13 mouse cellular contexts compared by ENCODE assay signal in the genomic region with DNA sequence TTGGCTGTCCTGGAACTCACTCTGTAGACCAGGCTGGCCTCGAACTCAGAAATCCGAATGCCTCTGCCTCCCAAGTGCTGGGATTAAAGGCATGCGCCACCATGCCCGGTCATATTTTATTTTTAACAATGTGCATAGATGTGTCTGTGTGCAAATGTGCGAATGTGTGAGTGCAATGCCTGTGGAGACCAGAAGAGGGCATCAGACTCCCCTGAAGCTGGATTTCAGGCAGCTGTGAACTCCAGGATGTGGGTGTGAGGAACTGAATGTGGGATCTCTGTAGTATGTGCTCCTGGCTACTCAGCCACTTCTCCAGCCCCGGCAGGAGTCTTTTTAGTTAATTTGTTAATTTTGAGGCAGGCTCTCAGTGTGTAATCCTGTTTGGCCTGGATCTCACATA. TPM values are rescaled to one million over a fixed set of nuclear protein-coding genes. Genes with fewer than 3 reads are reported as not detected.
DNase-seq lines count a peak whose midpoint lies in the region; TF ChIP-seq lines count a peak whose summit lies in the region.
"Had no signal": no experiment of that assay in that cellular context is flagged by ENCODE, and none has a peak within 500 bp of the region (broad histone marks: within the 10 kb centered on the region; RNA-seq: fewer than 3 reads in every experiment).

No protein-coding gene starts in this region.

- no peaks in the 10 kb centered on the region for H3K27me3 ChIP-seq in ES-Bruce4 (ENCODE audit: control insufficient read depth, insufficient read depth, low read length, poor library complexity, severe bottlenecking)
- H3K27me3 ChIP-seq: embryonic facial prominence, embryonic 15.5 days had no signal

- no peak overlapping the region for H3K9ac ChIP-seq in ES-Bruce4 (ENCODE audit: low read depth, poor library complexity, severe bottlenecking)
- H3K9ac ChIP-seq: embryonic facial prominence, embryonic 15.5 days; hindbrain, embryonic 13.5 days; liver, embryonic 15.5 days had no signal

- H3K4me1 ChIP-seq in ES-Bruce4 (ENCODE audit: control insufficient read depth, insufficient read depth, low read length): no peaks in the 10 kb centered on the region
- H3K4me1 ChIP-seq: embryonic facial prominence, embryonic 15.5 days; hindbrain, embryonic 13.5 days; liver, embryonic 15.5 days had no signal

- peak; percentile 45 for TF ChIP-seq CTCF in layer of hippocampus, adult 2 months (conservative IDR thresholded peaks at IDR 0.05)
- peak; percentile 55 for TF ChIP-seq CTCF in ES-Bruce4 (IDR thresholded peaks at IDR 0.05; ENCODE audit: low read depth, low read length)

- TF ChIP-seq POLR2A in ES-Bruce4 (IDR thresholded peaks at IDR 0.05; ENCODE audit: insufficient read depth, low read length): no peak

- H3K4me3 ChIP-seq in layer of hippocampus, adult 2 months: no peak overlapping the region
- H3K4me3 ChIP-seq in ES-Bruce4 (ENCODE audit: low read depth, low read length): no peak overlapping the region
- H3K4me3 ChIP-seq: embryonic facial prominence, embryonic 15.5 days; hindbrain, embryonic 13.5 days; liver, embryonic 15.5 days had no signal

- no peaks in the 10 kb centered on the region for H3K36me3 ChIP-seq in ES-Bruce4 (ENCODE audit: control insufficient read depth, insufficient read depth, low read length, poor library complexity, severe bottlenecking)
- H3K36me3 ChIP-seq: embryonic facial prominence, embryonic 15.5 days; hindbrain, embryonic 13.5 days; liver, embryonic 15.5 days had no signal

- TF ChIP-seq EP300 in ES-Bruce4 (IDR thresholded peaks at IDR 0.05; ENCODE audit: insufficient read depth, low read depth, low read length): no peak

- no peak for DNase-seq in layer of hippocampus, adult 2 months (ENCODE audit: low spot score in 2 of 2)
- DNase-seq in layer of hippocampus, postnatal 36 days: no peak
- peak; percentile 53 for DNase-seq in A20 (ENCODE audit: low read depth, low spot score)
- peak; percentile 67 for DNase-seq in induced T-regulatory cell, adult 2 months (ENCODE audit: low read depth)
- no peak for DNase-seq in right cerebral cortex, postnatal 36 days (ENCODE audit: low spot score in 2 of 2)
- no peak for DNase-seq in spleen, adult 12 weeks (ENCODE audit: low spot score)
- DNase-seq: adrenal gland, postnatal 36 days; cerebellum, postnatal 14 days; thymus, postnatal 25 days had no signal

- H3K27ac ChIP-seq in layer of hippocampus, adult 2 months: no peak overlapping the region
- no peak overlapping the region for H3K27ac ChIP-seq in ES-Bruce4 (ENCODE audit: insufficient read depth, low read length)
- H3K27ac ChIP-seq: embryonic facial prominence, embryonic 15.5 days; hindbrain, embryonic 13.5 days; liver, embryonic 15.5 days had no signal

- no peaks in the 10 kb centered on the region for H3K9me3 ChIP-seq in ES-Bruce4 (replicated peaks; ENCODE audit: control insufficient read depth, insufficient read depth, low read length, poor library complexity, severe bottlenecking)
- H3K9me3 ChIP-seq: embryonic facial prominence, embryonic 15.5 days; hindbrain, embryonic 13.5 days; liver, embryonic 15.5 days had no signal

RNA-seq across cellular contexts. Expression of a gene that starts 6.4 kb away (rescaled TPM):
- total RNA-seq in layer of hippocampus, adult 2 months (2021): 100 to 1,000 TPM; 306 to 335 TPM
- total RNA-seq in layer of hippocampus, postnatal 36 days (2021): 100 to 1,000 TPM; 331 to 345 TPM
- 49.5 and 52.6 TPM in 2 replicates for polyA plus RNA-seq in ES-Bruce4 (2011; ENCODE audit: insufficient read depth, insufficient read length, low read depth, missing spikeins)

RNA-seq across cellular contexts. Expression of a gene that starts 12.9 kb away (rescaled TPM):
- total RNA-seq in layer of hippocampus, adult 2 months (2021): not detected
- not detected for total RNA-seq in layer of hippocampus, postnatal 36 days (2021)
- 0.39 TPM in 1 of 2 replicates, not detected in the other for polyA plus RNA-seq in ES-Bruce4 (2011; ENCODE audit: insufficient read depth, insufficient read length, low read depth, missing spikeins)
- total RNA-seq: adrenal gland, postnatal 36 days had no signal
- polyA plus RNA-seq: liver, embryonic 15.5 days had no signal

RNA-seq across cellular contexts. Expression of a gene that starts 19.4 kb away (rescaled TPM):
- total RNA-seq in layer of hippocampus, adult 2 months (2021): 1 to 10 TPM; 1.2 to 1.9 TPM
- total RNA-seq in layer of hippocampus, postnatal 36 days (2021): 1 to 10 TPM; 1.4 to 1.5 TPM
- 18.8 and 19.3 TPM in 2 replicates for polyA plus RNA-seq in ES-Bruce4 (2011; ENCODE audit: insufficient read depth, insufficient read length, low read depth, missing spikeins)

RNA-seq across cellular contexts. Expression of a gene that starts 55.8 kb away (rescaled TPM):
- total RNA-seq in layer of hippocampus, adult 2 months (2021): 10 to 100 TPM; 22.7 to 48.4 TPM
- total RNA-seq in layer of hippocampus, postnatal 36 days (2021): 10 to 100 TPM; 46.5 to 65.3 TPM
- 1.5 and 2.0 TPM in 2 replicates for polyA plus RNA-seq in ES-Bruce4 (2011; ENCODE audit: insufficient read depth, insufficient read length, low read depth, missing spikeins)

Comparison
In these comparisons a context has a peak if more than half of its experiments do, and no peak if none do; other contexts are left out.
1. DNase-seq: peak in A20 (single experiment) and induced T-regulatory cell, adult 2 months (single experiment); none in layer of hippocampus, adult 2 months (0 of 2), layer of hippocampus, postnatal 36 days (0 of 2), right cerebral cortex, postnatal 36 days (0 of 2) and spleen, adult 12 weeks (single experiment).